Mouse (Mus musculus) adrenal gland, postnatal 25 days (tissue): ENCODE results near the gene Dus2. TPM values are rescaled to one million over a fixed set of nuclear protein-coding genes. Genes with fewer than 3 reads are reported as not detected.

Source experiments
- DNase-seq: peaks from one replicate; pipeline ENCODE4 v3.0.0; 2021; ENCODE audit warnings: mixed read lengths
- microRNA-seq, 2 experiments: library from miRNA; unstranded; fragments of <30 nt; microRNA quantifications; one replicate each; pipeline ENCODE4 v1.2.0; 2021
- total RNA-seq: library from RNA; stranded (reverse); gene quantifications from 2 replicates; pipeline ENCODE4 v1.2.3, GENCODE M21; 2021

Gene Dus2
- total RNA-seq, 1 experiment from 2014 or later: 16.8 TPM

- no peak for DNase-seq
These were observed 85.5 kb downstream of the Dus2 start for GRCm38 (mm10) chr8:106076612-106077011.

GRCm38 (mm10) chr8:106077452-106078067 is 86.4 kb downstream of the Dus2 start:
- no peak for DNase-seq

- DNase-seq: no peak
These were observed 111.2 kb downstream of the Dus2 start for GRCm38 (mm10) chr8:106102321-106102720.

Small RNA genes within 50 kb of the gene (microRNA-seq; reads per million reads assigned to microRNA genes)
- gene Mir7074: 0.34 to 0.36 reads per million in 2 experiments

Other genes starting within 250 kb of the Dus2 start
- 9.3 and 9.6 TPM in 2 replicates for gene Gfod2, start 232.7 kb upstream of the Dus2 start, total RNA-seq
- gene Ranbp10, start 164.0 kb upstream of the Dus2 start, total RNA-seq: 25.4 and 29.5 TPM in 2 replicates
- not detected in 2 replicates for gene Tsnaxip1, start 163.6 kb upstream of the Dus2 start, total RNA-seq
- 7.5 and 9.2 TPM in 2 replicates for gene Cenpt, start 138.1 kb upstream of the Dus2 start, total RNA-seq
- 38.0 and 40.1 TPM in 2 replicates for gene Thap11, start 136.2 kb upstream of the Dus2 start, total RNA-seq
- gene Nutf2, start 130.8 kb upstream of the Dus2 start, total RNA-seq: 36.3 and 56.0 TPM in 2 replicates
- gene Edc4, start 110.5 kb upstream of the Dus2 start, total RNA-seq: 33.5 and 38.6 TPM in 2 replicates
- gene Nrn1l, start 97.8 kb upstream of the Dus2 start, total RNA-seq: 1.9 TPM in 1 of 2 replicates, not detected in the other
- 32.3 and 38.1 TPM in 2 replicates for gene Pskh1, start 90.9 kb upstream of the Dus2 start, total RNA-seq
- 0.91 TPM in 1 of 2 replicates, not detected in the other for gene Ctrl, start 57.5 kb upstream of the Dus2 start, total RNA-seq
- gene Psmb10, start 52.9 kb upstream of the Dus2 start, total RNA-seq: 70.6 and 74.9 TPM in 2 replicates
- 1.9 and 7.7 TPM in 2 replicates for gene Lcat, start 48.0 kb upstream of the Dus2 start, total RNA-seq
- gene Slc12a4, start 25.2 kb upstream of the Dus2 start, total RNA-seq: 40.6 and 43.5 TPM in 2 replicates
- not detected in 2 replicates for gene Dpep3, start 11.9 kb upstream of the Dus2 start, total RNA-seq
- gene Dpep2nb, start 14.6 kb downstream of the Dus2 start, total RNA-seq: not detected in 2 replicates
- gene Ddx28, start 20.5 kb downstream of the Dus2 start, total RNA-seq: 14.7 and 17.9 TPM in 2 replicates
- gene Nfatc3, start 67.5 kb downstream of the Dus2 start, total RNA-seq: 54.9 TPM in 2 replicates
- gene Esrp2, start 145.6 kb downstream of the Dus2 start, total RNA-seq: 2.0 and 3.9 TPM in 2 replicates
- 27.6 and 27.7 TPM in 2 replicates for gene Pla2g15, start 159.1 kb downstream of the Dus2 start, total RNA-seq
- 25.6 and 29.0 TPM in 2 replicates for gene Slc7a6, start 177.5 kb downstream of the Dus2 start, total RNA-seq
- 28.5 and 30.2 TPM in 2 replicates for gene Slc7a6os, start 219.6 kb downstream of the Dus2 start, total RNA-seq
- 28.4 and 31.1 TPM in 2 replicates for gene Prmt7, start 219.6 kb downstream of the Dus2 start, total RNA-seq